Mouse (Mus musculus) C2C12 (cell line): ENCODE results near the gene Atxn7l1.

Source experiments
- CEBPB ChIP-seq: IDR thresholded peaks from one replicate; pipeline ENCODE4 v1.6.1; 2011; ENCODE audit warnings: low read depth, mild to moderate bottlenecking, control low read depth, moderate library complexity
- CTCF ChIP-seq: IDR thresholded peaks from one replicate; pipeline ENCODE4 v1.5.1; 2011; ENCODE audit not compliant: control insufficient read depth, insufficient read depth, insufficient read length
- MAX ChIP-seq: IDR thresholded peaks from one replicate; pipeline ENCODE4 v1.6.1; 2011; ENCODE audit warnings: mild to moderate bottlenecking, control low read depth
- MYOD1 ChIP-seq: IDR thresholded peaks from one replicate; pipeline ENCODE4 v1.6.1; 2011; ENCODE audit warnings: low read depth; ENCODE audit not compliant: control insufficient read depth, insufficient read length
- MYOG ChIP-seq: IDR thresholded peaks from one replicate; pipeline ENCODE4 v1.6.1; 2011; ENCODE audit not compliant: control insufficient read depth, insufficient read length; ENCODE audit errors: extremely low read depth
- USF1 ChIP-seq: IDR thresholded peaks from one replicate; pipeline ENCODE4 v1.6.1; 2011; ENCODE audit warnings: low read depth, mild to moderate bottlenecking, control low read depth, moderate library complexity

DNA sequence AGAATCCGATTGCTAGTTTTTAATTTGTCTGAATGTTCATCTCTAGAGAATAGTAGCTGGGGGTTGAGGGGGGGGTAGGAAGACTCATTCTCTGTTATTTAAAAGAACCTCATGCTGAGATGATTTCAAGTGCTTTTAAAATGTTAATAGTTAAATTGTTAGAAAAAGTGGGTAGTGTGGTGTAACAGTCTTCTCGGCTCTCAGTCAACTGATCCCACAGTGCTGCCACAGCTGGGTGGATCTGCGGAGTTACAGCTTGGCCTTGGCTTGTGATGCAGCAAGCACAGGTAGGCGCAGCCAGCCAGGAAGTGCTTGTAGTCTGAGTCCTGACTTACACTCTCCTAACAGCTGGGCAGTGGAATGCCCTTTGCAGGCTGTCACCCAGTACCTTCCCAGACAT is 125.7 kb downstream of the Atxn7l1 start:
- TF ChIP-seq CTCF (no peak), MAX (no peak), MYOD1 (no peak), USF1 (no peak), MYOG (no peak), CEBPB (no peak)
